Mouse (Mus musculus): ENCODE data around the gene Dnajc3. TPM values are rescaled to one million over a fixed set of nuclear protein-coding genes. Genes with fewer than 3 reads are reported as not detected.

The Dnajc3 gene
- 10 to 100 TPM; 19.3 to 22.0 TPM for total RNA-seq (2021)
- long read RNA-seq, experiment 1, full-length matches to known transcripts = 47 of 56 reads
- long read RNA-seq, experiment 1, partial matches to known transcripts = 1 of 56 reads
- long read RNA-seq, experiment 1, other reads (novel, unspliced or antisense) = 8 of 56 reads
- long read RNA-seq, experiment 2, full-length matches to known transcripts = 45 of 50 reads
- long read RNA-seq, experiment 2, partial matches to known transcripts = 2 of 50 reads
- long read RNA-seq, experiment 2, other reads (novel, unspliced or antisense) = 3 of 50 reads

GRCm38 (mm10) chr14:118937533-118938492 lies at the start of gene Dnajc3:
Gene Dnajc3, plus strand, starts transcription at chr14:118937976.
- intact Hi-C loops (cut with DNase I; ENCODE audit: low total_unique reads) = no loop called here
- DNase-seq = peak; percentile 100

GRCm38 (mm10) chr14:118890101-118890500 lies 47.7 kb upstream of the Dnajc3 start:
- DNase-seq = no peak

GRCm38 (mm10) chr14:118895228-118895627 lies 42.5 kb upstream of the Dnajc3 start:
- no peak for DNase-seq
- intact Hi-C loops (cut with DNase I; ENCODE audit: low total_unique reads) = no loop called here

More at GRCm38 (mm10) chr14:118890101-118890500, 47.7 kb upstream of the Dnajc3 start:
- intact Hi-C loops (cut with DNase I; ENCODE audit: low total_unique reads) = no loop called here

- intact Hi-C loops (cut with DNase I; ENCODE audit: low total_unique reads) = no loop called here
Measured at GRCm38 (mm10) chr14:118895655-118896054, 42.1 kb upstream of the Dnajc3 start.

GRCm38 (mm10) chr14:118899940-118900339 lies 37.8 kb upstream of the Dnajc3 start:
- DNase-seq = no peak
- intact Hi-C loops (cut with DNase I; ENCODE audit: low total_unique reads) = loop anchor here (10.0 kb wide), 1 partner anchor 75 kb away; no protein-coding TSS in a partner anchor

More at GRCm38 (mm10) chr14:118895655-118896054, 42.1 kb upstream of the Dnajc3 start:
- DNase-seq = no peak

- DNase-seq = no peak
- intact Hi-C loops (cut with DNase I; ENCODE audit: low total_unique reads) = loop anchor here (10.0 kb wide), 1 partner anchor 76 kb away; no protein-coding TSS in a partner anchor
Measured at GRCm38 (mm10) chr14:118900911-118901310, 36.9 kb upstream of the Dnajc3 start.

- DNase-seq = no peak
- intact Hi-C loops (cut with DNase I; ENCODE audit: low total_unique reads) = loop anchor here (10.0 kb wide), 1 partner anchor 79 kb away; no protein-coding TSS in a partner anchor
Measured at GRCm38 (mm10) chr14:118903397-118903796, 34.4 kb upstream of the Dnajc3 start.

GRCm38 (mm10) chr14:118903867-118904562 lies 33.8 kb upstream of the Dnajc3 start:
- intact Hi-C loops (cut with DNase I; ENCODE audit: low total_unique reads) = loop anchor here (10.0 kb wide), 1 partner anchor 79 kb away; no protein-coding TSS in a partner anchor
- DNase-seq = no peak

- intact Hi-C loops (cut with DNase I; ENCODE audit: low total_unique reads) = loop anchor here (10.0 kb wide), 1 partner anchor 83 kb away; no protein-coding TSS in a partner anchor
- DNase-seq = no peak
Measured at GRCm38 (mm10) chr14:118907592-118907991, 30.2 kb upstream of the Dnajc3 start.

- peak; percentile 70 for DNase-seq
- intact Hi-C loops (cut with DNase I; ENCODE audit: low total_unique reads) = loop anchor here (10.0 kb wide), 1 partner anchor 85 kb away; no protein-coding TSS in a partner anchor
Measured at GRCm38 (mm10) chr14:118909872-118910271, 27.9 kb upstream of the Dnajc3 start.

GRCm38 (mm10) chr14:118910332-118911222 lies 27.2 kb upstream of the Dnajc3 start:
- peak; percentile 69 for DNase-seq

GRCm38 (mm10) chr14:118911521-118911920 lies 26.3 kb upstream of the Dnajc3 start:
- intact Hi-C loops (cut with DNase I; ENCODE audit: low total_unique reads) = no loop called here
- DNase-seq = no peak

More at GRCm38 (mm10) chr14:118910332-118911222, 27.2 kb upstream of the Dnajc3 start:
- intact Hi-C loops (cut with DNase I; ENCODE audit: low total_unique reads) = no loop called here

GRCm38 (mm10) chr14:118913651-118914050 lies 24.1 kb upstream of the Dnajc3 start:
- intact Hi-C loops (cut with DNase I; ENCODE audit: low total_unique reads) = no loop called here
- no peak for DNase-seq

GRCm38 (mm10) chr14:118919025-118919424 lies 18.8 kb upstream of the Dnajc3 start:
- DNase-seq = no peak
- intact Hi-C loops (cut with DNase I; ENCODE audit: low total_unique reads) = no loop called here

GRCm38 (mm10) chr14:118920654-118921053 lies 17.1 kb upstream of the Dnajc3 start:
- DNase-seq = no peak
- intact Hi-C loops (cut with DNase I; ENCODE audit: low total_unique reads) = loop anchor here (2.0 to 10.0 kb wide), 2 partner anchors 24 to 84 kb away; no protein-coding TSS in a partner anchor

GRCm38 (mm10) chr14:118922251-118922650 lies 15.5 kb upstream of the Dnajc3 start:
- intact Hi-C loops (cut with DNase I; ENCODE audit: low total_unique reads) = loop anchor here (10.0 kb wide), 1 partner anchor 83 kb away; no protein-coding TSS in a partner anchor
- no peak for DNase-seq

GRCm38 (mm10) chr14:118922667-118923184 lies 15.1 kb upstream of the Dnajc3 start:
- peak; percentile 30 for DNase-seq
- intact Hi-C loops (cut with DNase I; ENCODE audit: low total_unique reads) = loop anchor here (10.0 kb wide), 1 partner anchor 82 kb away; no protein-coding TSS in a partner anchor

Data from gastrocnemius, postnatal 14 days (tissue).